Mouse (Mus musculus) heart, embryonic 15.5 days (tissue): ENCODE data around the gene Bcl2. TPM values are rescaled to one million over a fixed set of nuclear protein-coding genes. Genes with fewer than 3 reads are reported as not detected.

Experiments
- ATAC-seq: fragments of 200-750 bp; cut with Nextera tagmentation; replicated peaks from 2 replicates; pipeline ENCODE4 v1.8.0; 2017; ENCODE audit warnings: low read depth, moderate TSS enrichment; ENCODE audit not compliant: insufficient number of reproducible peaks, insufficient read depth, low FRiP score
- H3K27ac ChIP-seq: fragments of 300-500 bp; sonication (generic); 2 replicates; pipeline ENCODE4 v1.5.1; 2015; ENCODE audit warnings: mild to moderate bottlenecking, inconsistent platforms
- H3K27me3 ChIP-seq: fragments of 300-500 bp; sonication (generic); 2 replicates; pipeline ENCODE4 v1.6.1; 2015; ENCODE audit warnings: inconsistent platforms
- H3K36me3 ChIP-seq: fragments of 300-500 bp; sonication (generic); 2 replicates; pipeline ENCODE4 v1.6.1; 2015; ENCODE audit warnings: mild to moderate bottlenecking, inconsistent platforms
- H3K4me1 ChIP-seq: fragments of 300-500 bp; sonication (generic); replicated peaks from 2 replicates; pipeline ENCODE4 v1.6.1; 2015; ENCODE audit warnings: inconsistent platforms
- H3K4me2 ChIP-seq: fragments of 300-500 bp; sonication (generic); 2 replicates; pipeline ENCODE4 v1.6.1; 2015; ENCODE audit warnings: inconsistent platforms, mild to moderate bottlenecking, moderate library complexity
- H3K4me3 ChIP-seq: fragments of 300-500 bp; sonication (generic); 2 replicates; pipeline ENCODE4 v1.5.1; 2015; ENCODE audit warnings: mild to moderate bottlenecking, inconsistent platforms
- H3K9ac ChIP-seq: fragments of 300-500 bp; sonication (generic); 2 replicates; pipeline ENCODE4 v1.6.1; 2015; ENCODE audit warnings: mild to moderate bottlenecking, inconsistent platforms
- H3K9me3 ChIP-seq: fragments of 300-500 bp; sonication (generic); replicated peaks from 2 replicates; pipeline ENCODE4 v1.6.1; 2016; ENCODE audit warnings: inconsistent platforms
- WGBS: fragments of 180-500 bp; shearing (Covaris S2); methylation state at CpG from one replicate; pipeline ENCODE4 v1.1.7; 2015; ENCODE audit warnings: mixed read lengths; 5-methylcytosine and 5-hydroxymethylcytosine counted together
- polyA plus RNA-seq: library from polyadenylated mRNA; unstranded; fragments of >200 nt; fragmentation: Nextera tagmentation; extraction: Ambion mirVana; gene quantifications from 2 replicates; pipeline ENCODE4 v1.2.1, GENCODE M21; 2015

Gene Bcl2
- polyA plus RNA-seq, 1 experiment from 2014 or later, result 7.4 TPM

GRCm38 (mm10) chr1:106688161-106688516, 25.9 kb downstream of the Bcl2 start:
- H3K36me3 ChIP-seq, result no peaks in the 10 kb centered on the region
- no peak overlapping the region for H3K4me3 ChIP-seq
- H3K4me2 ChIP-seq, result peak overlapping the region; percentile 32
- no peaks in the 10 kb centered on the region for H3K27me3 ChIP-seq
- no peak overlapping the region for H3K27ac ChIP-seq
- 26% methylated on average over 5 of the region's 5 CpGs for WGBS
- ATAC-seq, result no peak
- H3K4me1 ChIP-seq, result peaks cover 13% of the 10 kb centered on the region
- no peaks in the 10 kb centered on the region for H3K9me3 ChIP-seq
- H3K9ac ChIP-seq, result no peak overlapping the region

- Histone ChIP-seq H3K4me1 (peaks cover 13% of the 10 kb centered on the region), H3K4me2 (peak overlapping the region; percentile 32), H3K36me3 (no peaks in the 10 kb centered on the region), H3K27me3 (no peaks in the 10 kb centered on the region), H3K27ac (no peak overlapping the region), H3K9me3 (no peaks in the 10 kb centered on the region), H3K9ac (no peak overlapping the region), H3K4me3 (no peak overlapping the region)
- WGBS, result 61% methylated on average over 18 of the region's 18 CpGs
- ATAC-seq, result no peak
These were observed 26.5 kb downstream of the Bcl2 start for GRCm38 (mm10) chr1:106687435-106688160.

- no peak for ATAC-seq
- H3K4me1 ChIP-seq, result peaks cover 13% of the 10 kb centered on the region
- H3K36me3 ChIP-seq, result no peaks in the 10 kb centered on the region
- no peak overlapping the region for H3K9ac ChIP-seq
- no peaks in the 10 kb centered on the region for H3K27me3 ChIP-seq
- H3K4me3 ChIP-seq, result no peak overlapping the region
- H3K27ac ChIP-seq, result no peak overlapping the region
- 76% methylated on average over 2 of the region's 2 CpGs for WGBS
- no peak overlapping the region for H3K4me2 ChIP-seq
- H3K9me3 ChIP-seq, result no peaks in the 10 kb centered on the region
These were observed 28.4 kb downstream of the Bcl2 start for GRCm38 (mm10) chr1:106685702-106686101.

GRCm38 (mm10) chr1:106684546-106684945, 29.5 kb downstream of the Bcl2 start:
- peaks cover 13% of the 10 kb centered on the region for H3K4me1 ChIP-seq
- no peak for ATAC-seq
- WGBS, result 69% methylated on average over 3 of the region's 3 CpGs
- H3K36me3 ChIP-seq, result no peaks in the 10 kb centered on the region
- no peak overlapping the region for H3K9ac ChIP-seq
- H3K9me3 ChIP-seq, result no peaks in the 10 kb centered on the region
- no peak overlapping the region for H3K27ac ChIP-seq
- H3K4me3 ChIP-seq, result no peak overlapping the region
- no peaks in the 10 kb centered on the region for H3K27me3 ChIP-seq
- no peak overlapping the region for H3K4me2 ChIP-seq

- ATAC-seq, result no peak
These were observed 31.2 kb downstream of the Bcl2 start for GRCm38 (mm10) chr1:106682829-106683228.

GRCm38 (mm10) chr1:106679800-106680515, 34.1 kb downstream of the Bcl2 start:
- H3K4me1 ChIP-seq, result no peaks in the 10 kb centered on the region
- H3K27ac ChIP-seq, result no peak overlapping the region
- no peaks in the 10 kb centered on the region for H3K36me3 ChIP-seq
- ATAC-seq, result no peak
- H3K9me3 ChIP-seq, result no peaks in the 10 kb centered on the region
- H3K9ac ChIP-seq, result no peak overlapping the region
- WGBS, result 73% methylated on average over 6 of the region's 6 CpGs
- no peaks in the 10 kb centered on the region for H3K27me3 ChIP-seq
- H3K4me2 ChIP-seq, result no peak overlapping the region
- H3K4me3 ChIP-seq, result no peak overlapping the region

More at GRCm38 (mm10) chr1:106682829-106683228, 31.2 kb downstream of the Bcl2 start:
- WGBS, result 93% methylated on average over 3 of the region's 3 CpGs
- Histone ChIP-seq H3K9ac (no peak overlapping the region), H3K36me3 (no peaks in the 10 kb centered on the region), H3K4me1 (peaks cover 5% of the 10 kb centered on the region), H3K27ac (no peak overlapping the region), H3K4me2 (no peak overlapping the region), H3K27me3 (no peaks in the 10 kb centered on the region), H3K9me3 (no peaks in the 10 kb centered on the region), H3K4me3 (no peak overlapping the region)

- WGBS, result 75% methylated on average over 5 of the region's 5 CpGs
- Histone ChIP-seq H3K36me3 (no peaks in the 10 kb centered on the region), H3K27ac (no peak overlapping the region), H3K27me3 (no peaks in the 10 kb centered on the region), H3K4me1 (no peaks in the 10 kb centered on the region), H3K9me3 (no peaks in the 10 kb centered on the region), H3K9ac (no peak overlapping the region), H3K4me3 (no peak overlapping the region), H3K4me2 (no peak overlapping the region)
- no peak for ATAC-seq
These were observed 36.0 kb downstream of the Bcl2 start for GRCm38 (mm10) chr1:106678060-106678478.

GRCm38 (mm10) chr1:106666140-106667088, 47.7 kb downstream of the Bcl2 start:
- no peak overlapping the region for H3K9ac ChIP-seq
- peaks cover 4% of the 10 kb centered on the region; the same call in 1 of the 2 replicates for H3K4me1 ChIP-seq
- H3K4me2 ChIP-seq, result no peak overlapping the region
- H3K27me3 ChIP-seq, result no peaks in the 10 kb centered on the region
- H3K4me3 ChIP-seq, result no peak overlapping the region
- no peak overlapping the region for H3K27ac ChIP-seq
- no peak for ATAC-seq
- 43% methylated on average over 8 of the region's 8 CpGs for WGBS
- H3K9me3 ChIP-seq, result no peaks in the 10 kb centered on the region
- H3K36me3 ChIP-seq, result no peaks in the 10 kb centered on the region

GRCm38 (mm10) chr1:106664978-106665377, 49.1 kb downstream of the Bcl2 start:
- no peak for ATAC-seq
- peaks cover 4% of the 10 kb centered on the region; the same call in 1 of the 2 replicates for H3K4me1 ChIP-seq
- no peak overlapping the region for H3K4me2 ChIP-seq
- no peak overlapping the region for H3K4me3 ChIP-seq
- no peaks in the 10 kb centered on the region for H3K9me3 ChIP-seq
- 91% methylated on average over 1 of the region's 1 CpGs for WGBS
- no peak overlapping the region for H3K27ac ChIP-seq
- H3K9ac ChIP-seq, result no peak overlapping the region
- H3K36me3 ChIP-seq, result no peaks in the 10 kb centered on the region
- H3K27me3 ChIP-seq, result no peaks in the 10 kb centered on the region

- Histone ChIP-seq H3K36me3 (no peaks in the 10 kb centered on the region), H3K9me3 (no peaks in the 10 kb centered on the region), H3K9ac (no peak overlapping the region), H3K4me3 (no peak overlapping the region), H3K27me3 (no peaks in the 10 kb centered on the region), H3K4me2 (no peak overlapping the region), H3K4me1 (peaks cover 4% of the 10 kb centered on the region; the same call in 1 of the 2 replicates), H3K27ac (no peak overlapping the region)
- ATAC-seq, result no peak
- 82% methylated on average over 5 of the region's 5 CpGs for WGBS
These were observed 51.6 kb downstream of the Bcl2 start for GRCm38 (mm10) chr1:106662486-106662885.

GRCm38 (mm10) chr1:106658293-106658847, 55.7 kb downstream of the Bcl2 start:
- WGBS, result 71% methylated on average over 5 of the region's 5 CpGs
- Histone ChIP-seq H3K4me2 (no peak overlapping the region), H3K36me3 (no peaks in the 10 kb centered on the region), H3K4me1 (peaks cover 5% of the 10 kb centered on the region; the same call in 1 of the 2 replicates), H3K4me3 (no peak overlapping the region), H3K27me3 (no peaks in the 10 kb centered on the region), H3K9me3 (no peaks in the 10 kb centered on the region), H3K27ac (no peak overlapping the region), H3K9ac (no peak overlapping the region)
- no peak for ATAC-seq
